Mouse (Mus musculus) ZHBTc4 (cell line): ENCODE data around the gene Nup188.

ENCODE experiments used
- DNase-seq: peaks from one replicate; pipeline ENCODE4 v3.0.0-alpha.2; 2011; ENCODE audit warnings: low read depth, low spot score

Nup188 gene

DNA sequence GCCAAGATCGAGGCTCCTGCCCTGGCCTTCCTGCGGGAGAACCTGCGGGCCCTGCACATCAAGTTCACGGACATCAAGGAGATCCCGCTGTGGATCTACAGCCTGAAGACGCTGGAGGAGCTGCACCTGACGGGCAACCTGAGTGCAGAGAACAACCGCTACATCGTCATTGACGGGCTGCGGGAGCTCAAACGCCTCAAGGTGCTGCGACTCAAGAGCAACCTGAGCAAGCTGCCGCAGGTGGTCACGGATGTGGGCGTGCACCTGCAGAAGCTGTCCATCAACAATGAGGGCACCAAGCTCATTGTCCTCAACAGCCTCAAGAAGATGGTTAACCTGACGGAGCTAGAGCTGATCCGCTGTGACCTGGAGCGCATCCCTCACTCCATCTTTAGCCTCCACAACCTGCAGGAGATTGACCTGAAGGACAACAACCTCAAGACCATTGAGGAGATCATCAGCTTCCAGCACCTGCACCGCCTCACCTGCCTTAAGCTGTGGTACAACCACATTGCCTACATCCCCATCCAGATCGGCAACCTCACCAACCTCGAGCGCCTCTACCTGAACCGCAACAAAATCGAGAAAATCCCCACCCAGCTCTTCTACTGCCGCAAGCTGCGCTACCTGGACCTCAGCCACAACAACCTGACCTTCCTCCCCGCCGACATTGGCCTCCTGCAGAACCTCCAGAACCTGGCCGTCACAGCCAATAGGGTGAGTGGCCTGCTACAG, 29.4 kb upstream of the Nup188 start:
- DNase-seq, result peak; percentile 17

DNA sequence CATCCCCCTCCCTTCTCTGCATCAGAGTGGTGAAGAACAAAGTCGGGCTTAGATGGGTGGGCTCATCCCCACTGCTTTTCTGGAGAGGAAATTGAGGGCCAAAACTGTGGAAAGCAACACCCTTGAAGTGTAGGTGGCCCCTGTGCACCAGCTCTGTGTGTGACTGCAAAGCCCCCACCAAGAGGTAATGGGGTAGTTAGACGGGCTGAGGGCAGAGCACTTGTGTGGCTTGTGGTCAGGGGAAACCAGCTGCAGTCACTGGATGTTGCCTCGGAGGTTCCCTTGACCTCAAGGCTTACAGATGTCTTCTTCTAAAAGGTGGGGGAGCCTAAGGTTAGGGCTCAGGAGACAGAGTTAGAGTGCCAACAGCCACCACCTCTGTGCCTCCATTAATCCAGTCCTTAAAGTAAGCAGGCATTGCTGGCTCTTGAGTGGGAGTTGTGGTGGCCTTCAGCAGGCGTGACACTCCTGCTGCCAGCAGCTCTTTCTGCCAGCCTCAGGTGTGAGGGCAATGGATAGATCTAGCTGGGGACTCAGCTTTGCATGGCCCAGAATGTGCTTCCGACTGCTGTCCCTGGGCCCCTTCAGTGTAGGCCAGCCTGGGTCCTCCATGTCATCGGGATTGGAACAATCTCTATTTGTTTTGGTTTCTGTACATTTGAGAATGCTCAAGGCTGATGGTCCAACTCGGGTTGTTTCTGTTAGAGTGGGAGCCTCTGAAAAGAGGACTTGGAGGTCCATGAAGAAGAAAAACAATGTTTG, 28.3 kb upstream of the Nup188 start:
- no peak for DNase-seq

DNA sequence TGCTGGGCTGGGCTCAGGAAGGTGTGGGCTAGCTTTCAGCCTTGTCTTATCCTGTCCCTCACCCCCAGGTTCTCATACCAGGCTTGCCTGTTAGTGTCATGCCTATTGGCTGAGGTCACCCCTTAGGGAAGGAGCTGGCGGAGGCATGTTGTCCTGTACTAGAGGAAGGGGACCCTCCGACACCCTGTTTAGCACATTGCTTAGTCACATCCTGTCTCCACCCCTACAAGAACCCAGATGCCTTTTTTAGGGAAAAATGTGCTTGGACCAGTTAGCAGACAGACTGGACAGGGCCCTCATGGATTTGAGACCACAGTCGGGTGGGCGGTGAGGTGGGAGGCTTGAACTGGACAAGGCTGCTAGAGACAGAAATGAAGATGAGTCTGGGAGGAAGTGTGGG, 27.6 kb upstream of the Nup188 start:
- no peak for DNase-seq

- no peak for DNase-seq
Measured at GRCm38 (mm10) chr2:30259131-30260064, 26.8 kb upstream of the Nup188 start.

GRCm38 (mm10) chr2:30261064-30261736, 25.0 kb upstream of the Nup188 start:
- DNase-seq, result peak; percentile 52

- no peak for DNase-seq
Measured at GRCm38 (mm10) chr2:30261921-30262839, 24.0 kb upstream of the Nup188 start.

- DNase-seq, result no peak
Measured at GRCm38 (mm10) chr2:30262840-30263441, 23.3 kb upstream of the Nup188 start.

DNA sequence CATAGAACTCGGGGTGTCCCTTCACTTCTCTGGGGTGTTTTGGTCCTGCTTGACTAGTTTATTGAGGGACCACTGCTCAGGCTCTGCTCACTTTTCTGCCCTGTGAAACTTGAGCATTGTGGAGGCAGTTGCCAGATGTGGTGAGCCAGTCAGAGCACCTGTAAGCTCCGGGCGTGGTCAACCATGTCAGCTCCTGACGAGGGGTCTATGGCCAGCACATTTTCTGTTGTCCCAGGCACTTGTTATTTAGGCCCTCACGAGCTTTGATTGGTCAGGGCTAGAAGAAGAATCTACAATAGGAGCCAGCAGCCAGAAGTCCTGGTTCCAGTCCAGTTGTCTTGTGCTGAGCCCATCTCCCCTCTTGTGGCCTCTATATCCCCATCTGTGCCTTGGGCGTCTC, 22.4 kb upstream of the Nup188 start:
- DNase-seq, result no peak

- DNase-seq, result peak; percentile 67
Measured at GRCm38 (mm10) chr2:30264671-30265519, 21.3 kb upstream of the Nup188 start.

GRCm38 (mm10) chr2:30265767-30266253, 20.4 kb upstream of the Nup188 start, which contains the start of gene Phyhd1:
Phyhd1 (plus strand) TSS chr2:30266203.
- DNase-seq, result no peak

- DNase-seq, result peak; percentile 88
Measured at GRCm38 (mm10) chr2:30266392-30266941, 19.7 kb upstream of the Nup188 start.

GRCm38 (mm10) chr2:30267466-30267865, 18.7 kb upstream of the Nup188 start:
- DNase-seq, result no peak

DNA sequence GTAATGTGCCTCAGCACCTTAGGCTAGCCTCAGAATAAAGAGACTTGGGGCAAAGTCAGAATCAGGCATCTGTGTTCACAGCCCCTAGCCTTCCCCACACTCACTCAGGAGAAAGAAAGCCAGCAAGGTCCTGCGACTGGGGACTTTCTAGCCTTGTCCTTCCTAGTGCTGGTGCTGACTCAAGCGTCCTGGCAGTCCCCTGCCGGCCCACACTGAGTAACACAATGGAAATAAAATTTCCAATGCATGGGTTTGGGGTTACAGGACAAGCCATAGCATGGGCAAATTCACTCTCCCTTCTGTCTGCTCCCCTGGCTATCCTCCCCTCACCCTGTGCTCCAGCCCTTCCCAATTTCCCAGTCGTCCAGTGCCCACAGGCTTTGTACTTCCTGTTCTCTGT, 17.8 kb upstream of the Nup188 start:
- no peak for DNase-seq

GRCm38 (mm10) chr2:30269241-30269990, 16.8 kb upstream of the Nup188 start:
- DNase-seq, result no peak

DNA sequence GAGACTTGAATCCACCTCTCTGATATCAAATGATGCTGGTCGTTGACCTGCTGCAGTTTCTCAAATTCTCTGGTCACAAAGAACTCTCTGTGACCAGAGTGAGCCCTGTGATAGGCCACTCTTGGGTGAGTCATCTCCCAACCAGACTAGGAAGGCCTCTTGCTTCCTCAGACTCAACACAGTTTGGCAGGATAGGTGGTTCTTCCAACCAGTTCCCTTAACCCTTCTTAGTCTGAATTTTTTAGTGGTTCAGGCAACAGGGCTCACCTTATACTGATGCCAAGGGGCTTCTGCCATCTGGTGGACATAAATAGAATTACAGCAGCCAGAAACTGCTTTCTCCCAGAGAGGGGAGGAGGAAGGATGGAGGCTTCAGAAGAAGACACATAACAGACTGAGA, 16.1 kb upstream of the Nup188 start:
- peak; percentile 79 for DNase-seq

DNA sequence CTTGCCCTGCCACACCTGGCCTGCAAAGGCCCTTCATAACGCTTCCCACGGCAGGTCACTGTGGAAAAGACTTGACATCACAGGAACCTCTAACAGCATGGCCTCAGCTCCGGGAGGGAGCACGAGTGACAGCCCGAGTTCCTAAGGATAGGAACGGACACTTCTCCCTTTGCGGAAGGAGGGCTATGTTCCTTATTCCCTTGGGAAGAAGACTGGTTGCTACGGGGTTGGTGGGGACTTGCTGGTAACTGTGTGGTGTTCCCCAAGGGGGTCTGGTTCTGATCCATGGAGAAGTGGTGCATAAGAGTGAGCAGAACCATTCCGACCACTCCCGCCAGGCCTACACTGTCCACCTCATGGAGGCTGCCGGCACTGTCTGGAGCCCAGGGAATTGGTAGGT, 5.5 kb upstream of the Nup188 start, which contains the start of gene Gm28038:
Gm28038 (plus strand) TSS at position 301 of the 400 bp plus-strand sequence.
- no peak for DNase-seq

DNA sequence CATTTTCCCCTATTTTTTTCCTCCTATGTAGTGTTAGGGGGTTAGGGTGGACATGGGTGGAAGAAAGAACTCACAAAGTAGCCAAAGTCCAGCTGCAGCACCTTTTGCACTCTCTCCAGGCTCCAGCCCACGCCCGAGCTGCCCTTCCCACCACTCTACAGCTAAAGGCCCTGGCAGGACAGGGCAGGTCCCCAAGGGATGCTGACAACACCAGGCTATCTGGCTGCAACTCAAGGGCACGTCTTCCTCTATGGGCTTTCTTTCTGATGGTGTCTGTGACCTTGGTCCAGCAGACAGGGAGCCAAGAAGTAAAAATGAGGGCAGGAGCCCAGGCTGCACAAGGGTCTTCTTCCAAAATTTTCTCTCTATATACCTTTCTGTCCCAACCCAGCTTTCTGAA, 4.5 kb upstream of the Nup188 start:
- DNase-seq, result no peak

DNA sequence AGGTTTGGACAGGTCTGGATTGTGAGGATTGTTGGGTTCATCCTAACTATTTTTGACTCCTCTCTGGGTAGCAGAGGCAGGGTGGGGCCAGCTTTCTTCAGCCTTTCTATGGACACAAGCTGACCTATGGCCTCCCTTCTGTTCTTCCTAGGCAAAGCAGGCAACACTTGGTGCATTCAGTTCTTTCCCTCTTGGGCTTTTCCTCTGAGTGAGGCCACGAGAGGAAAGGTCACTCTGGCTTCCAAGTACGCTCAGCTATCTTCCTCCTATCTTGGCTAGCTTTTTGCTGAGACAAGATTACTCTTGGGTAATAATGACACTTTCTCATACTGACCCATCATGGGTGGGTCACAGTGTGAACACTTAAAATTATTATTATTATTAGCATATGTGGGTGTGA, 3.0 kb upstream of the Nup188 start:
- no peak for DNase-seq
